Mouse (Mus musculus): ENCODE data around the gene 1700012B07Rik. TPM values are rescaled to one million over a fixed set of nuclear protein-coding genes. Genes with fewer than 3 reads are reported as not detected.

The 1700012B07Rik gene
- polyA plus RNA-seq, 1 experiment from 2014 or later = not detected

GRCm38 (mm10) chr11:109771381-109771780 lies 56.5 kb downstream of the 1700012B07Rik start:
- no peaks in the 10 kb centered on the region for H3K9me3 ChIP-seq
- H3K36me3 ChIP-seq (replicated peaks) = no peaks in the 10 kb centered on the region
- no peak overlapping the region for H3K27ac ChIP-seq
- 88% methylated on average over 1 of the region's 1 CpGs for WGBS
- no peak overlapping the region for H3K4me3 ChIP-seq
- no peak for DNase-seq (ENCODE audit: extremely low spot score, low spot score)
- no peaks in the 10 kb centered on the region for H3K27me3 ChIP-seq (ENCODE audit: poor library complexity, severe bottlenecking)
- H3K4me1 ChIP-seq = no peaks in the 10 kb centered on the region

DNA sequence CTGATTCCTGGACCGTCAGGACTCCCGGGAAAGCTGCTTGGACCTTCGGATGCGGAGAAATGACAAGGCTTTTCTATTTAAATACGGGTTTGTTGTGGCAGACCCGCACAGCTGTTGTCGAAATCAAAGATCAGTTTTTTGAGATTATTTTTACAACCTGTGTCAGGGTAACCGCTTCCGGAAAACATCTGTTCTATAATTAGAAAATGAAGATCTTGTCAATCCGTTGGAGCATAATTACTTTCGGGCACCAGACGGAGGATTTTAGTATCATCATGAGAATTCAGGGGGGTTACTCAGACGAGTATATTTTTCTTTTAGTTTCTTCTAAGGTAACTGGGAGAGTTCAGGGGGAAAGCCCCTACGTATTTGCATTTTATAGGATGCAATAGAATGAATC lies 57.7 kb downstream of the 1700012B07Rik start:
- WGBS = 90% methylated on average over 14 of the region's 14 CpGs
- Histone ChIP-seq H3K27me3 (ENCODE audit: poor library complexity, severe bottlenecking) (no peaks in the 10 kb centered on the region), H3K4me1 (no peaks in the 10 kb centered on the region), H3K36me3 (replicated peaks) (no peaks in the 10 kb centered on the region), H3K27ac (no peak overlapping the region), H3K9me3 (no peaks in the 10 kb centered on the region), H3K4me3 (no peak overlapping the region)
- no peak for DNase-seq (ENCODE audit: extremely low spot score, low spot score)

GRCm38 (mm10) chr11:109769091-109769490 lies 58.8 kb downstream of the 1700012B07Rik start:
- WGBS = 87% methylated on average over 5 of the region's 5 CpGs
- Histone ChIP-seq H3K27me3 (ENCODE audit: poor library complexity, severe bottlenecking) (no peaks in the 10 kb centered on the region), H3K36me3 (replicated peaks) (no peaks in the 10 kb centered on the region), H3K9me3 (no peaks in the 10 kb centered on the region), H3K4me3 (no peak overlapping the region), H3K4me1 (no peaks in the 10 kb centered on the region), H3K27ac (no peak overlapping the region)
- no peak for DNase-seq (ENCODE audit: extremely low spot score, low spot score)

GRCm38 (mm10) chr11:109760063-109760462 lies 67.8 kb downstream of the 1700012B07Rik start:
- Histone ChIP-seq H3K4me1 (no peaks in the 10 kb centered on the region), H3K27ac (no peak overlapping the region), H3K4me3 (no peak overlapping the region), H3K36me3 (replicated peaks) (no peaks in the 10 kb centered on the region), H3K9me3 (no peaks in the 10 kb centered on the region), H3K27me3 (ENCODE audit: poor library complexity, severe bottlenecking) (no peaks in the 10 kb centered on the region)
- WGBS = 91% methylated on average over 7 of the region's 7 CpGs
- DNase-seq (ENCODE audit: extremely low spot score, low spot score) = no peak

DNA sequence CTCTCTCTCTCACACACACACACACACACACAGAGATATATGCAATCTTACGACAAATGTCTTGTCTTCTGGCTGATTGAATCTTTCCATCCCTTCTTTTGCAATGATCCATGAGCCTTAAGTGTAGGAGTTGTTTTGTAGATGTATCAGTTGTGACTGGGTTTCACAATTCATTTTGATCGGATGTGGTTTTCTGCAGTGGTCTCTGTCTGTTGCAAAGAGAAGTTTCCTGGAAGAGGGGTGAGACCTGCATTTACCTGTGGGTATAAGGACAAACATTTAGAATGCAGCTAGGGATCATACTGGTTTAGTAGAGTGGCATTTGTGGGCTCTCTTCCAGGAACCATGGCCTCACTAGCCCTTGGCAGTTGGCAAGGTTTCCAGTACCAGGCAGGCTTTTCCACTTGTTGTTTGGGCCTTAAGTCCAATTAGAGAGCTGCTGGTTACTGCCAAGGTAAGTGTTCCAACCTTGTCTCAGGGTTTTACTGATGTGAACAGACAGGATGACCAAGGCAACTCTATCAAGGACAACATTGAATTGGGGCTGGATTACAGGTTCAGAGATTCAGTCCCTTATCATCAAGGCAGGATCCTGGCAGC lies 69.1 kb downstream of the 1700012B07Rik start:
- no peak for DNase-seq (ENCODE audit: extremely low spot score, low spot score)
- 94% methylated on average over 2 of the region's 2 CpGs for WGBS
- Histone ChIP-seq H3K4me1 (no peaks in the 10 kb centered on the region), H3K4me3 (no peak overlapping the region), H3K36me3 (replicated peaks) (no peaks in the 10 kb centered on the region), H3K27ac (no peak overlapping the region), H3K9me3 (no peaks in the 10 kb centered on the region), H3K27me3 (ENCODE audit: poor library complexity, severe bottlenecking) (no peaks in the 10 kb centered on the region)

GRCm38 (mm10) chr11:109754105-109754602 lies 73.7 kb downstream of the 1700012B07Rik start:
- Histone ChIP-seq H3K36me3 (replicated peaks) (no peaks in the 10 kb centered on the region), H3K27me3 (ENCODE audit: poor library complexity, severe bottlenecking) (no peaks in the 10 kb centered on the region), H3K4me1 (peaks cover 12% of the 10 kb centered on the region), H3K27ac (no peak overlapping the region), H3K9me3 (no peaks in the 10 kb centered on the region), H3K4me3 (no peak overlapping the region)
- no peak for DNase-seq (ENCODE audit: extremely low spot score, low spot score)
- WGBS = 86% methylated on average over 7 of the region's 7 CpGs

- no peak overlapping the region for H3K27ac ChIP-seq
- H3K9me3 ChIP-seq = no peaks in the 10 kb centered on the region
- H3K4me3 ChIP-seq = no peak overlapping the region
- peaks cover 12% of the 10 kb centered on the region for H3K4me1 ChIP-seq
- 36% methylated on average over 12 of the region's 12 CpGs for WGBS
- no peaks in the 10 kb centered on the region for H3K36me3 ChIP-seq (replicated peaks)
- H3K27me3 ChIP-seq (ENCODE audit: poor library complexity, severe bottlenecking) = no peaks in the 10 kb centered on the region
- no peak for DNase-seq (ENCODE audit: extremely low spot score, low spot score)
These were observed 75.9 kb downstream of the 1700012B07Rik start for GRCm38 (mm10) chr11:109751636-109752603.

- Histone ChIP-seq H3K36me3 (replicated peaks) (no peaks in the 10 kb centered on the region), H3K4me1 (no peaks in the 10 kb centered on the region), H3K9me3 (no peaks in the 10 kb centered on the region), H3K27ac (no peak overlapping the region), H3K27me3 (ENCODE audit: poor library complexity, severe bottlenecking) (no peaks in the 10 kb centered on the region), H3K4me3 (no peak overlapping the region)
- DNase-seq (ENCODE audit: extremely low spot score, low spot score) = no peak
- WGBS = 94% methylated on average over 4 of the region's 4 CpGs
These were observed 82.6 kb downstream of the 1700012B07Rik start for GRCm38 (mm10) chr11:109745210-109745609.

- H3K27me3 ChIP-seq (ENCODE audit: poor library complexity, severe bottlenecking) = no peaks in the 10 kb centered on the region
- no peaks in the 10 kb centered on the region for H3K9me3 ChIP-seq
- WGBS = 80% methylated on average over 3 of the region's 3 CpGs
- no peak overlapping the region for H3K4me3 ChIP-seq
- no peak for DNase-seq (ENCODE audit: extremely low spot score, low spot score)
- H3K36me3 ChIP-seq (replicated peaks) = no peaks in the 10 kb centered on the region
- no peaks in the 10 kb centered on the region for H3K4me1 ChIP-seq
- no peak overlapping the region for H3K27ac ChIP-seq
These were observed 89.9 kb downstream of the 1700012B07Rik start for GRCm38 (mm10) chr11:109737967-109738366.

Other genes with a start within 250 kb of the 1700012B07Rik start
- gene Wipi1, start 216.1 kb downstream of the 1700012B07Rik start, polyA plus RNA-seq (2016; fragmentation: Nextera tagmentation; extraction: Ambion mirVana) = 15.7 and 18.4 TPM in 2 replicates
- gene Prkar1a, start 178.6 kb downstream of the 1700012B07Rik start, polyA plus RNA-seq (2016; fragmentation: Nextera tagmentation; extraction: Ambion mirVana) = 300 TPM in 2 replicates
- gene Fam20a, start 105.8 kb downstream of the 1700012B07Rik start, polyA plus RNA-seq (2016; fragmentation: Nextera tagmentation; extraction: Ambion mirVana) = 1.2 and 2.0 TPM in 2 replicates
- 0.22 and 0.29 TPM in 2 replicates for gene Abca8b, start 167.8 kb upstream of the 1700012B07Rik start, polyA plus RNA-seq (2016; fragmentation: Nextera tagmentation; extraction: Ambion mirVana)

Data from forebrain, embryonic 10.5 days (tissue).